Mouse (Mus musculus) embryonic fibroblast, embryonic 13.5 days (primary cell): ENCODE results near the gene Prok2. TPM values are rescaled to one million over a fixed set of nuclear protein-coding genes. Genes with fewer than 3 reads are reported as not detected.

Experiments
- H3K27ac ChIP-seq: 2 replicates; pipeline ENCODE4 v1.5.1; 2012; ENCODE audit warnings: low read length, control low read depth, inconsistent platforms; ENCODE audit not compliant: insufficient read depth
- H3K4me1 ChIP-seq: 2 replicates; pipeline ENCODE4 v1.6.1; 2011; ENCODE audit warnings: low read length; ENCODE audit not compliant: control insufficient read depth, insufficient read depth
- H3K4me3 ChIP-seq: 2 replicates; pipeline ENCODE4 v1.5.1; 2011; ENCODE audit warnings: mild to moderate bottlenecking, control low read depth, low read length; ENCODE audit not compliant: insufficient read depth
- CTCF ChIP-seq: IDR thresholded peaks from 2 replicates; pipeline ENCODE4 v1.5.1; 2011; ENCODE audit warnings: mild to moderate bottlenecking, control low read depth, low read length, moderate library complexity, borderline replicate concordance; ENCODE audit not compliant: insufficient read depth
- POLR2A ChIP-seq: IDR thresholded peaks from 2 replicates; pipeline ENCODE4 v1.6.1; 2011; ENCODE audit warnings: low read depth, mild to moderate bottlenecking, control low read depth, low read length, moderate library complexity
- polyA plus RNA-seq: library from polyadenylated mRNA; stranded (reverse); fragments of >200 nt; gene quantifications from 2 replicates; pipeline ENCODE4 v1.2.4, GENCODE M21; 2011; ENCODE audit warnings: low read depth; ENCODE audit not compliant: missing spikeins, insufficient read length

The Prok2 gene
- polyA plus RNA-seq, 1 experiment: not detected

GRCm38 (mm10) chr6:99671768-99672167 lies 54.4 kb downstream of the Prok2 start:
- no peak overlapping the region for H3K27ac ChIP-seq
- no peaks in the 10 kb centered on the region for H3K4me1 ChIP-seq
- TF ChIP-seq CTCF: no peak
- no peak for TF ChIP-seq POLR2A
- H3K4me3 ChIP-seq: no peak overlapping the region

GRCm38 (mm10) chr6:99670481-99671119 lies 55.6 kb downstream of the Prok2 start:
- Histone ChIP-seq H3K27ac (no peak overlapping the region), H3K4me3 (no peak overlapping the region), H3K4me1 (no peaks in the 10 kb centered on the region)
- TF ChIP-seq CTCF: peak; percentile 35; the same call in 1 of the 2 replicates
- TF ChIP-seq POLR2A: no peak

- Histone ChIP-seq H3K27ac (no peak overlapping the region), H3K4me3 (no peak overlapping the region), H3K4me1 (no peaks in the 10 kb centered on the region)
- no peak for TF ChIP-seq POLR2A
These were observed 56.5 kb downstream of the Prok2 start for GRCm38 (mm10) chr6:99669481-99670325.

GRCm38 (mm10) chr6:99667290-99667689 lies 58.9 kb downstream of the Prok2 start:
- TF ChIP-seq POLR2A (no peak), CTCF (no peak)
- Histone ChIP-seq H3K4me3 (peak overlapping the region; percentile 45; the same call in 1 of the 2 replicates), H3K4me1 (no peaks in the 10 kb centered on the region), H3K27ac (no peak overlapping the region)

GRCm38 (mm10) chr6:99666318-99667171 lies 59.6 kb downstream of the Prok2 start, which contains the start of the genes Eif4e3 and Gm20696:
TSS of gene Eif4e3 (minus strand) at chr6:99666771.
TSS of gene Gm20696 (minus strand) at chr6:99666797.
- TF ChIP-seq POLR2A (peak; percentile 73), CTCF (no peak)
- no peak within 1 kb of the TSS for H3K27ac ChIP-seq

GRCm38 (mm10) chr6:99665457-99666317 lies 60.5 kb downstream of the Prok2 start:
- Histone ChIP-seq H3K4me1 (no peaks in the 10 kb centered on the region), H3K27ac (no peak overlapping the region), H3K4me3 (peak overlapping the region; percentile 49)
- TF ChIP-seq CTCF: no peak
- TF ChIP-seq POLR2A: no peak

More at GRCm38 (mm10) chr6:99666318-99667171, 59.6 kb downstream of the Prok2 start, which contains the start of the genes Eif4e3 and Gm20696:
- H3K4me1 ChIP-seq: no peaks in the 10 kb centered on the region
- H3K4me3 ChIP-seq: peak within 1 kb of the TSS; percentile 49

- H3K27ac ChIP-seq: no peak overlapping the region
- TF ChIP-seq POLR2A: no peak
- TF ChIP-seq CTCF: no peak
- no peak overlapping the region for H3K4me3 ChIP-seq
- no peaks in the 10 kb centered on the region for H3K4me1 ChIP-seq
These were observed 63.0 kb downstream of the Prok2 start for GRCm38 (mm10) chr6:99663232-99663631.

Other genes with a start within 250 kb of the Prok2 start
- gene Foxp1, start 203.7 kb downstream of the Prok2 start, polyA plus RNA-seq: 135 and 137 TPM in 2 replicates
- 8.8 and 13.5 TPM in 2 replicates for gene Eif4e3, start 59.6 kb downstream of the Prok2 start, polyA plus RNA-seq
- gene Gm20696, start 59.6 kb downstream of the Prok2 start, polyA plus RNA-seq: 3.6 and 5.2 TPM in 2 replicates
- gene Gpr27, start 33.7 kb downstream of the Prok2 start, polyA plus RNA-seq: 0.33 and 2.4 TPM in 2 replicates